Comparison of ENCODE assay signal across 8 mouse cellular contexts in genomic region chr17:80096043-80096719, GRCm38 (mm10). TPM values are rescaled to one million over a fixed set of nuclear protein-coding genes. Genes with fewer than 3 reads are reported as not detected.
DNase-seq lines count a peak whose midpoint lies in the region; ATAC-seq lines count a peak whose summit lies in the region.

No protein-coding gene starts in this region.

- WGBS in embryonic facial prominence, embryonic 14.5 days: 12% methylated on average over 20 of the region's 20 CpGs
- WGBS in heart, embryonic 14.5 days: 21% methylated on average over 20 of the region's 20 CpGs
- WGBS in kidney, embryonic 15.5 days: 7% methylated on average over 20 of the region's 20 CpGs
- WGBS in midbrain, embryonic 15.5 days: 10% methylated on average over 20 of the region's 20 CpGs

- peaks cover 6% of the 10 kb centered on the region for H3K4me1 ChIP-seq in embryonic facial prominence, embryonic 14.5 days (ENCODE audit: control insufficient read depth, insufficient read depth, low read length)
- H3K4me1 ChIP-seq in heart, embryonic 14.5 days (ENCODE audit: control insufficient read depth in 2 of 2, insufficient read depth in 2 of 2, low read length in 2 of 2): peaks cover 5 to 6% of the 10 kb centered on the region in 2 experiments; a peak in 3 of 4 replicates
- H3K4me1 ChIP-seq in kidney, embryonic 15.5 days: peaks cover 20% of the 10 kb centered on the region
- H3K4me1 ChIP-seq in midbrain, embryonic 15.5 days: peaks cover 20% of the 10 kb centered on the region

- H3K27me3 ChIP-seq in embryonic facial prominence, embryonic 14.5 days (replicated peaks; ENCODE audit: control insufficient read depth, insufficient read depth, low read length): no peaks in the 10 kb centered on the region
- H3K27me3 ChIP-seq in heart, embryonic 14.5 days (ENCODE audit: control insufficient read depth, insufficient read depth, low read length): no peaks in the 10 kb centered on the region
- H3K27me3 ChIP-seq in kidney, embryonic 15.5 days: no peaks in the 10 kb centered on the region; the same call in 1 of the 2 replicates
- no peaks in the 10 kb centered on the region for H3K27me3 ChIP-seq in midbrain, embryonic 15.5 days (replicated peaks)
- no peaks in the 10 kb centered on the region; the same call in 1 of the 2 replicates for H3K27me3 ChIP-seq in splenic B cell, adult 2 months (ENCODE audit: control insufficient read depth, insufficient read depth, low read length, poor library complexity, severe bottlenecking)

- peak overlapping the region; percentile 45 for H3K4me2 ChIP-seq in embryonic facial prominence, embryonic 14.5 days (ENCODE audit: low read depth, low read length)
- peak overlapping the region; percentile 58 for H3K4me2 ChIP-seq in heart, embryonic 14.5 days (ENCODE audit: low read length)
- peak overlapping the region; percentile 56 for H3K4me2 ChIP-seq in kidney, embryonic 15.5 days
- peak overlapping the region; percentile 48 for H3K4me2 ChIP-seq in midbrain, embryonic 15.5 days

- peak; percentile 84 for ATAC-seq in embryonic facial prominence, embryonic 14.5 days (ENCODE audit: low read depth)
- ATAC-seq in heart, embryonic 14.5 days (ENCODE audit: insufficient number of reproducible peaks, insufficient read depth, low FRiP score, low read depth): peak; percentile 50; the same call in 1 of the 2 replicates
- ATAC-seq in kidney, embryonic 15.5 days (replicated peaks; ENCODE audit: low FRiP score): peak; percentile 94
- peak; percentile 86 for ATAC-seq in midbrain, embryonic 15.5 days (replicated peaks)

- no peaks in the 10 kb centered on the region for H3K36me3 ChIP-seq in embryonic facial prominence, embryonic 14.5 days (ENCODE audit: control insufficient read depth, insufficient read depth, low read length)
- H3K36me3 ChIP-seq in heart, embryonic 14.5 days (ENCODE audit: control insufficient read depth, insufficient read depth, low read length): no peaks in the 10 kb centered on the region
- H3K36me3 ChIP-seq in kidney, embryonic 15.5 days: no peaks in the 10 kb centered on the region
- H3K36me3 ChIP-seq in midbrain, embryonic 15.5 days (replicated peaks): no peaks in the 10 kb centered on the region
- no peaks in the 10 kb centered on the region for H3K36me3 ChIP-seq in splenic B cell, adult 2 months (ENCODE audit: control insufficient read depth, insufficient read depth, low read length, poor library complexity, severe bottlenecking)

- H3K4me3 ChIP-seq in embryonic facial prominence, embryonic 14.5 days (ENCODE audit: low read depth, low read length): peak overlapping the region; percentile 16; the same call in 1 of the 2 replicates
- H3K4me3 ChIP-seq in heart, embryonic 14.5 days (ENCODE audit: control insufficient read depth in 1 of 2, insufficient read depth in 1 of 2, low read depth in 1 of 2, low read length in 2 of 2): peak overlapping the region; percentile 25 to 39; a peak in 3 of 4 replicates
- H3K4me3 ChIP-seq in kidney, embryonic 15.5 days (replicated peaks): peak overlapping the region; percentile 28
- peak overlapping the region; percentile 5; the same call in 1 of the 2 replicates for H3K4me3 ChIP-seq in midbrain, embryonic 15.5 days

- peak; percentile 6 to 18 for DNase-seq in adrenal gland, postnatal 4 days (ENCODE audit: low spot score in 2 of 2)
- peak; percentile 86 for DNase-seq in embryonic facial prominence, embryonic 14.5 days (ENCODE audit: low spot score)
- DNase-seq in liver: peak; percentile 37
- DNase-seq in splenic B cell, adult 2 months (ENCODE audit: low read depth, low spot score): peak; percentile 9
- no peak for DNase-seq in B cell, adult 2 months

- H3K9me3 ChIP-seq in embryonic facial prominence, embryonic 14.5 days (ENCODE audit: control insufficient read depth, low read length): no peaks in the 10 kb centered on the region
- no peaks in the 10 kb centered on the region for H3K9me3 ChIP-seq in heart, embryonic 14.5 days (ENCODE audit: control insufficient read depth, low read length)
- no peaks in the 10 kb centered on the region for H3K9me3 ChIP-seq in kidney, embryonic 15.5 days (replicated peaks)
- no peaks in the 10 kb centered on the region for H3K9me3 ChIP-seq in midbrain, embryonic 15.5 days

- H3K27ac ChIP-seq in embryonic facial prominence, embryonic 14.5 days (replicated peaks; ENCODE audit: low read depth, low read length): no peak overlapping the region
- H3K27ac ChIP-seq in heart, embryonic 14.5 days (replicated peaks in 1 of 2; ENCODE audit: control insufficient read depth in 1 of 2, insufficient read depth in 1 of 2, low read depth in 2 of 2, low read length in 2 of 2): no peak overlapping the region; a peak in 1 of 4 replicates
- H3K27ac ChIP-seq in kidney, embryonic 15.5 days: peak overlapping the region; percentile 82
- peak overlapping the region; percentile 6; the same call in 1 of the 2 replicates for H3K27ac ChIP-seq in midbrain, embryonic 15.5 days

- H3K9ac ChIP-seq in embryonic facial prominence, embryonic 14.5 days (ENCODE audit: low read depth, low read length): peak overlapping the region; percentile 38; the same call in 1 of the 2 replicates
- H3K9ac ChIP-seq in heart, embryonic 14.5 days (ENCODE audit: low read length): peak overlapping the region; percentile 49; the same call in 1 of the 2 replicates
- no peak overlapping the region for H3K9ac ChIP-seq in kidney, embryonic 15.5 days
- no peak overlapping the region; the same call in 1 of the 2 replicates for H3K9ac ChIP-seq in midbrain, embryonic 15.5 days

RNA-seq across cellular contexts. Expression of gene Galm, which starts 31.1 kb away (rescaled TPM):
- 10 to 100 TPM; 14.5 to 16.2 TPM for total RNA-seq in adrenal gland, postnatal 4 days (2021)
- 25.8 and 27.3 TPM in 2 replicates for polyA plus RNA-seq in embryonic facial prominence, embryonic 14.5 days (2014; fragmentation: Nextera tagmentation; extraction: Ambion mirVana)
- 10.7 and 13.7 TPM in 2 replicates for polyA plus RNA-seq in heart, embryonic 14.5 days (2014; fragmentation: Nextera tagmentation; extraction: Ambion mirVana)
- 18.2 and 20.8 TPM in 2 replicates for polyA plus RNA-seq in kidney, embryonic 15.5 days (2015; fragmentation: Nextera tagmentation; extraction: Ambion mirVana)
- polyA plus RNA-seq in midbrain, embryonic 15.5 days (2015; fragmentation: Nextera tagmentation; extraction: Ambion mirVana): 1.5 and 2.0 TPM in 2 replicates

RNA-seq across cellular contexts. Expression of gene Hnrnpll, which starts 34.0 kb away (rescaled TPM):
- total RNA-seq in adrenal gland, postnatal 4 days (2021): 10 to 100 TPM; 72.6 to 73.0 TPM
- 55.6 and 61.0 TPM in 2 replicates for polyA plus RNA-seq in embryonic facial prominence, embryonic 14.5 days (2014; fragmentation: Nextera tagmentation; extraction: Ambion mirVana)
- polyA plus RNA-seq in heart, embryonic 14.5 days (2014; fragmentation: Nextera tagmentation; extraction: Ambion mirVana): 47.7 and 52.3 TPM in 2 replicates
- polyA plus RNA-seq in kidney, embryonic 15.5 days (2015; fragmentation: Nextera tagmentation; extraction: Ambion mirVana): 65.5 and 67.1 TPM in 2 replicates
- 63.7 and 65.5 TPM in 2 replicates for polyA plus RNA-seq in midbrain, embryonic 15.5 days (2015; fragmentation: Nextera tagmentation; extraction: Ambion mirVana)

Comparison
In these comparisons a context has a peak if more than half of its experiments do, and no peak if none do; other contexts are left out.
1. DNase-seq: peak in adrenal gland, postnatal 4 days (2 of 2), embryonic facial prominence, embryonic 14.5 days (single experiment), liver (single experiment) and splenic B cell, adult 2 months (single experiment); none in B cell, adult 2 months (0 of 2).
2. H3K27ac ChIP-seq: peak in kidney, embryonic 15.5 days (single experiment) and midbrain, embryonic 15.5 days (single experiment); none in embryonic facial prominence, embryonic 14.5 days (single experiment) and heart, embryonic 14.5 days (0 of 2).
3. H3K9ac ChIP-seq: peak in embryonic facial prominence, embryonic 14.5 days (single experiment) and heart, embryonic 14.5 days (single experiment); none in kidney, embryonic 15.5 days (single experiment) and midbrain, embryonic 15.5 days (single experiment).
4. Peak in every context shown above with its lines, with median percentiles within 50 percentile points of each other: ATAC-seq, H3K4me2 ChIP-seq and H3K4me3 ChIP-seq.